Mouse (Mus musculus) heart, adult 2 months (tissue): ENCODE measurements around the gene Pigu. TPM values are rescaled to one million over a fixed set of nuclear protein-coding genes. Genes with fewer than 3 reads are reported as not detected.

ENCODE experiments used
- DNase-seq, 2 experiments: peaks; one replicate each; pipeline ENCODE4 v3.0.0; 2021
- H3K27ac ChIP-seq: fragments of 200-600 bp; 2 replicates; pipeline ENCODE4 v1.8.1; 2022
- H3K27me3 ChIP-seq: fragments of 200-500 bp; 2 replicates; pipeline ENCODE4 v1.6.1; 2012; ENCODE audit warnings: mild to moderate bottlenecking, low read length, inconsistent platforms, mixed read lengths; ENCODE audit not compliant: control insufficient read depth, insufficient read depth
- H3K36me3 ChIP-seq: fragments of 200-500 bp; 2 replicates; pipeline ENCODE4 v1.6.1; 2012; ENCODE audit warnings: low read length, inconsistent platforms; ENCODE audit not compliant: control insufficient read depth, insufficient read depth
- H3K4me1 ChIP-seq: fragments of 200-500 bp; 2 replicates; pipeline ENCODE4 v1.6.1; 2011; ENCODE audit warnings: low read length; ENCODE audit not compliant: control insufficient read depth, insufficient read depth
- H3K4me3 ChIP-seq: fragments of 200-600 bp; 2 replicates; pipeline ENCODE4 v1.8.1; 2022
- H3K79me2 ChIP-seq: fragments of 200-500 bp; replicated peaks from 2 replicates; pipeline ENCODE4 v1.6.1; 2012; ENCODE audit warnings: mild to moderate bottlenecking, inconsistent platforms, low read length, moderate library complexity, mixed read lengths; ENCODE audit not compliant: control insufficient read depth, insufficient read depth
- H3K9ac ChIP-seq: fragments of 200-500 bp; 2 replicates; pipeline ENCODE4 v1.6.1; 2012; ENCODE audit warnings: low read depth, mild to moderate bottlenecking, control low read depth, inconsistent platforms, low read length, mixed read lengths
- CTCF ChIP-seq: fragments of 200-600 bp; IDR thresholded peaks from 2 replicates; pipeline ENCODE4 v1.8.1; 2022; ENCODE audit warnings: antibody characterized with exemption, mild to moderate bottlenecking, moderate library complexity
- EP300 ChIP-seq: fragments of 200-500 bp; IDR thresholded peaks from 2 replicates; pipeline ENCODE4 v1.6.1; 2011; ENCODE audit warnings: low read depth, low read length, control low read depth; ENCODE audit not compliant: insufficient read depth
- POLR2A ChIP-seq: fragments of 200-500 bp; IDR thresholded peaks from 2 replicates; pipeline ENCODE4 v1.6.1; 2011; ENCODE audit warnings: mild to moderate bottlenecking, low read depth, low read length, control low read depth; ENCODE audit not compliant: insufficient read depth
- WGBS: fragments of 180-500 bp; shearing (Covaris S2); methylation state at CpG from one replicate; pipeline ENCODE4 v1.1.7; 2018; 5-methylcytosine and 5-hydroxymethylcytosine counted together
- intact Hi-C: fragments of 180-260 bp; cut with DNase I; formaldehyde crosslinking; loops from one replicate; pipeline ENCODE4 v1.15.1; 2025
- long read RNA-seq: library from polyadenylated mRNA; stranded (forward); transcript quantifications from one replicate; pipeline ENCODE4 v2.0.0, GENCODE M21; 2021
- polyA plus RNA-seq: library from polyadenylated mRNA; depleted of rRNA; stranded (reverse); fragments of >200 nt; gene quantifications from 2 replicates; pipeline ENCODE4 v1.2.3, GENCODE M21; 2012; rRNA removed
- total RNA-seq, 2 experiments: library from RNA; stranded (reverse); gene quantifications; 2 replicates each; pipeline ENCODE4 v1.2.3; 2021

Gene Pigu
- total RNA-seq (10 to 100 TPM; 26.2 to 26.6 TPM), polyA plus RNA-seq (44.8 and 73.8 TPM in 2 replicates)
- long read RNA-seq, partial matches to known transcripts, result 4 of 26 reads
- long read RNA-seq, other reads (novel, unspliced or antisense), result 19 of 26 reads

GRCm38 (mm10) chr2:155356971-155357591 lies at the start of gene Pigu:
Pigu (minus strand) TSS chr2:155357430.
- TF ChIP-seq CTCF (peak; percentile 15; the same call in 1 of the 2 replicates), EP300 (peak; percentile 87; the same call in 1 of the 2 replicates), POLR2A (peak; percentile 64; the same call in 1 of the 2 replicates)
- H3K27ac ChIP-seq, result peak within 1 kb of the TSS; percentile 75
- intact Hi-C loops, result loop anchor here (1.0 to 5.0 kb wide), 2 partner anchors 24 to 115 kb away; partner anchors contain the start of genes Ncoa6 and Trp53inp2
- no peaks in the 10 kb centered on the region for H3K79me2 ChIP-seq
- peak within 1 kb of the TSS; percentile 86 for H3K9ac ChIP-seq
- peaks cover 5% of the 10 kb centered on the region for H3K4me1 ChIP-seq
- under 1% methylated on average over 38 of the region's 38 CpGs for WGBS
- H3K27me3 ChIP-seq, result no peaks in the 10 kb centered on the region
- H3K36me3 ChIP-seq, result no peaks in the 10 kb centered on the region
- peak; percentile 93 to 95 for DNase-seq
- H3K4me3 ChIP-seq, result peak within 1 kb of the TSS; percentile 86

DNA sequence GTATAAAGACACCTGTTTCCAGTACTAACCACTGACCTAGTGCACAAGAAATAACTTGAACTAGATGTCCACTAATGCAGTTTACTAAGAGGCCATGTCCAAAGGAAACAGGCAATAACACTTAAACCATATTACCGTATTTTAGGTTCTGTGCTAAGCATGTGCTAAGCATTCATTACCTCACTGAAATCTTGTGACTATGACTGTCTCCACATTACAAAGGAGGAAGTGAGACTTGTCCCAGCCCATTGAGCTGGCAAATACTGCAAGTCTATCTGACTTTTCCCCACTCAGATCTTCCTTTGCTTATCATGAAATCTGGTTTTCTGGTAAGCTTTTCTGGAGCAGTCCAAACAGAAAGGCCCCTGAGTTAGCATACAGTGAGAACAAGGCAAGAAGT lies 47.4 kb upstream of the Pigu start:
- Histone ChIP-seq H3K4me3 (no peak overlapping the region), H3K9ac (no peak overlapping the region), H3K27ac (no peak overlapping the region), H3K36me3 (peaks cover 14% of the 10 kb centered on the region), H3K4me1 (no peaks in the 10 kb centered on the region), H3K27me3 (no peaks in the 10 kb centered on the region), H3K79me2 (no peaks in the 10 kb centered on the region)
- TF ChIP-seq POLR2A, result no peak
- intact Hi-C loops, result no loop called here
- 76% methylated on average over 1 of the region's 1 CpGs for WGBS
- DNase-seq, result no peak

GRCm38 (mm10) chr2:155401926-155402325 lies 44.7 kb upstream of the Pigu start:
- H3K4me1 ChIP-seq, result no peaks in the 10 kb centered on the region
- no peaks in the 10 kb centered on the region for H3K27me3 ChIP-seq
- no peak overlapping the region for H3K27ac ChIP-seq
- peaks cover 18% of the 10 kb centered on the region for H3K36me3 ChIP-seq
- no peak for DNase-seq
- 97% methylated on average over 4 of the region's 4 CpGs for WGBS
- no peak overlapping the region for H3K4me3 ChIP-seq
- TF ChIP-seq EP300 (no peak), CTCF (no peak), POLR2A (no peak)
- no peaks in the 10 kb centered on the region for H3K79me2 ChIP-seq
- no peak overlapping the region for H3K9ac ChIP-seq
- intact Hi-C loops, result no loop called here

DNA sequence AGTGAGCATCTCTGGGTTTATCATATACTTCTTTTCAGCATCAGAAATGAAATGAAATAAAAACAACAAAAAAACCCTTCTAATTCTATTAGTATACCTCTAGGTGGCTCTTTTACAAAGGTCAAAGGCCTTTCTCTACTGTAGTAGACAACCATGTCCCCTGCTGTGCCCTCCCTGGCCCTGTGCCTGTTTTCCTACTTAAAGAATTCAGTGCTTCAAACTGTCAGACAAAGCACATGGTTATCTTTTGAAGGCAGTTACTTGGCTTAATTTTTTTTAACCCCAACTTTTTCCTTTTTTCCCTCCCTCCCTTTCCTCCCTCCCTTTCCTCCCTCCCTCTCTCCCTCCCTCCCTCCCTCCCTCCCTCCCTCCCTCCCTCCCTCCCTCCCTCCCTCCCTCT lies 43.0 kb upstream of the Pigu start:
- intact Hi-C loops, result no loop called here
- TF ChIP-seq CTCF, result peak; percentile 21; the same call in 1 of the 2 replicates
- no peak for TF ChIP-seq EP300
- no peak for TF ChIP-seq POLR2A
- Histone ChIP-seq H3K27ac (no peak overlapping the region), H3K36me3 (peaks cover 22% of the 10 kb centered on the region), H3K79me2 (no peaks in the 10 kb centered on the region), H3K4me3 (no peak overlapping the region), H3K4me1 (no peaks in the 10 kb centered on the region), H3K27me3 (no peaks in the 10 kb centered on the region), H3K9ac (no peak overlapping the region)
- DNase-seq, result no peak

DNA sequence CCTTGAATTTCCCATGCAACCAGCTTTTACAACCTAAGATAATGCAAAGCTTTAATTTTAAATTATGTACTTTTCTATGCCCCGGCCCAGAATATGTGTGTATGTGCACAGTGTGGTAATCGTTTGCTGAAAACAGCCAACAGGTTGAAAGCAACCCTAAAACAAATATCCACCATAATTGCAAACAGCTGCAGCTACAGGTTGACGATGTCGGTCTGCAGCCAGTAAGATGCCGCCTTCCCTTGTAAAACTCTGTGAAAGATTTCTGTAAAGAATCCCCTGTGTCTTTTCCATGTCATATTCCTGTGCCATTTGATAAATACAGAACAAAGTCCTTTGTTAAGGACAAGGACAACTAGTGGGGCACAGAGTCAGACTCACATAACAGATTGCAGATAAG lies 37.4 kb upstream of the Pigu start:
- DNase-seq, result no peak
- H3K27ac ChIP-seq, result peak overlapping the region; percentile 46
- H3K36me3 ChIP-seq, result peaks cover 31% of the 10 kb centered on the region

GRCm38 (mm10) chr2:155388573-155388972 lies 31.3 kb upstream of the Pigu start:
- H3K36me3 ChIP-seq, result peaks cover 34% of the 10 kb centered on the region
- intact Hi-C loops, result loop anchor here (5.0 kb wide), 1 partner anchor 91 kb away; no protein-coding TSS in a partner anchor
- peak overlapping the region; percentile 64 for H3K27ac ChIP-seq
- no peaks in the 10 kb centered on the region for H3K27me3 ChIP-seq
- peaks cover 7% of the 10 kb centered on the region for H3K4me1 ChIP-seq
- DNase-seq, result peak in 1 of 2 experiments; percentile 28
- WGBS, result 35% methylated on average over 2 of the region's 2 CpGs
- no peak overlapping the region for H3K4me3 ChIP-seq
- no peak for TF ChIP-seq EP300
- no peak for TF ChIP-seq CTCF
- TF ChIP-seq POLR2A, result no peak
- H3K79me2 ChIP-seq, result no peaks in the 10 kb centered on the region
- H3K9ac ChIP-seq, result no peak overlapping the region

More for the DNA sequence above, 37.4 kb upstream of the Pigu start:
- Histone ChIP-seq H3K27me3 (no peaks in the 10 kb centered on the region), H3K79me2 (no peaks in the 10 kb centered on the region), H3K4me3 (no peak overlapping the region), H3K4me1 (no peaks in the 10 kb centered on the region), H3K9ac (no peak overlapping the region)
- intact Hi-C loops, result no loop called here
- WGBS, result 82% methylated on average over 5 of the region's 5 CpGs
- TF ChIP-seq CTCF (no peak), EP300 (no peak), POLR2A (no peak)
